Mouse (Mus musculus) ZHBTc4 (cell line): ENCODE results near the gene Tdrd7.
A peak's percentile ranks its signal among the peaks of the same experiment; 100 is the strongest.

Experiments
- DNase-seq: peaks from one replicate; pipeline ENCODE4 v3.0.0-alpha.2; 2011; ENCODE audit warnings: low read depth, low spot score

The Tdrd7 gene

DNA sequence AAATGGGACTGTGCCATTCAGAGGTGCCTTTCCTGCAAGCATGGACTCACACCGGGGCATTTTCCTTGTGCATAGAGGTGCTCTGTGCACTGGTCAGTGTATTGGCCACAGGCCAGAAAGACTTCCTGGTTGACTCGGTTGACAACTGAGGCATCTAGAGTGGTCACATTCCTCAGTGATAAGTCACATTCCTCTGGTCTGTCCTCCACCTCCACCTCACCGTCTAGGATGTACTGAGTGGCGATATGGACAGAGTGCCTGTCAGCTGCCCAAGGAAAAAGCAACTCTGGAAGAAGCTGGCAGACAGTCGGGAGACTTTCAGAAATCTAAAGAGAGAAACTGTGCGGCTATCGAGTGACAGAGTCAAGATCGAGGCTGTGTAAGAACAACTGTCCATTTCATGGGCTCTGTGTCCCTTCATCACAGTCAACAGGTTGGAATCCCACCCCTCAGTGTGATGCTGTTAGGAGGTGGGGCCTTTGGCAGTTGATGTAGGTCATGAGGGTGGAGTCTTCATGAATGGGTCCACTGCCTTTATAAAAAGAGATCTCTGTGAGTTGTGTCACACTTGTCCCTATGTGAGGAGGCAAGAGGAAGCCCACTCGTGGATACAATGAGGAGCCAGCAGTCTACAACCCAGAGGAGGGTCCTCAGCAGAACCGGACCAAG lies at the start of gene Tdrd7:
Gene Tdrd7, plus strand, starts transcription at position 564 of the 669 bp plus-strand sequence.
- no peak for DNase-seq

DNA sequence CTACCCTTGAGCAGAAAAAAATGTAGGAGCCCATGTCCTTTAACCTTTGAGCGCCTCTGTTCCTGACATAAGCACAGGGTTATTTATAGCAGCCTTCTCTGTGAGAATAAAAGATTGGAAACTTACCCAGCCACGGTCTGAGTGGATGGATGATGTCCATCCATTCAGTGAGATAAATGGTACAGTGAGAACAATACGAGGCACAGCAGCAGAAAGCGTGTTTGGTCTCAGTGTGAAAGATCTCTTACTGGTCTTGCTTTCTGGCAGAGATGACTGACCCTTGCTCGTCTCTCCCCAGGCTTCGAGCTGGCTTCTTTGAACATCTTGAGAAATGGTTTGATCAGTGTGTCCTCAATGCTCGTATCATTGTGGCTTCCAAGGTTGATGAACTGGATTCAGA lies 48.0 kb upstream of the Tdrd7 start:
- DNase-seq, result no peak

DNA sequence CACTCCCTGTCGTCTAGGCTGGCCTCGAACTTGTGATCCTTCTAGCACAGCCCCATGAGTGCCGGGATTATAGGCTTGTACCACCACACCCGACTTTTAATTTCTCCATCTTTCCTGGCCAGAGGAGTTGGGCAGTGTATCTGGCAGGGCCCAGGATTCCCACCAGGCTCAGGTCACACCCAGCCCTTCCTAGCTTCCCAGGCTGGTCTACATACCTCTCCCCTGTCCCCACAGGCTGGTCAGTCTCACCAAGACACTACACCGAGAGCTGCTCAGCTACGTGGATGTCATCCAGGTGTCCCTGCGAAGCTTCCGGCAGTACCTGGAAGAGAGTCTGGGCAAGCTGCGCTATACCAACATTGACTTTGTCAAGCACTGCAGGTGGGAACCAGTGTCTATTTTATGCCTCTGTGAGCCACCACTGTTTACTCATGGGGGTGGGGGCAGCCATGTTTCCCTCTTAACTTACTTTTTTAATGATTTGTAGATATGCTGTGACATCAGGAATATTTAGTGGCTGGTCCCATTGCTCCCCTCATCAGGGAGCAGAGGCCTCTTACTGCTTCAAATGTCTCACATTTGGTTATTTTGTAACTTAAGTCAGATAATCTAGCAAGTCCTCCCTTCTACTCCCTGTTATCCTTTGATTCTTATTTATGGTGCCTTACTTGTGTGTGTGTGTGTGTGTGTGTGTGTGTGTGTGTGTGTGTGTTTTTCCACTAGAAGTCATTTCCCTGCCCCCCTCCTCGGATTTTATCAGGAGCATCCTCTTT lies 43.3 kb upstream of the Tdrd7 start:
- DNase-seq, result no peak

GRCm38 (mm10) chr4:45924011-45924410 lies 41.1 kb upstream of the Tdrd7 start:
- DNase-seq, result no peak

- DNase-seq, result no peak
These were observed 36.6 kb upstream of the Tdrd7 start for GRCm38 (mm10) chr4:45928561-45928960.

DNA sequence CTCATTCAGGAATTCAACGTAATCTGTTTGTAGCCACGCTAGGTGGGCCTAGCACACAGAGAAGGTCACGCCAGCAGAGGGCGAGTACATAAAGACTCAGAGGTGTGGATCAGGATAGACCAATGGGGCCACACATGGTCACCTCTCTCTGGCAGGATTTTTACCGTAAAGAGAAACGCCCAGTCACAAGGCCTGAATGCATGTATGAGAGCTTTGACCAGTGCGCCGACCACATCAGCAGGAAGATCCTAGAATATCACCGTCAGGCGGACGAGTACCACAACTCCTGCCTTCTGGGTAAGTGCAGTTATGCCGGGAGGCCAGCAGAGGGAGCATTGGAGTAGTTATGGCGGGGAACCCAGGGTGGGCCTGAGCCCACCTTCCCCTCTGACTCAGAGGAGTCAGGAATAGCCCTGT lies 23.5 kb upstream of the Tdrd7 start:
- peak; percentile 83 for DNase-seq

DNA sequence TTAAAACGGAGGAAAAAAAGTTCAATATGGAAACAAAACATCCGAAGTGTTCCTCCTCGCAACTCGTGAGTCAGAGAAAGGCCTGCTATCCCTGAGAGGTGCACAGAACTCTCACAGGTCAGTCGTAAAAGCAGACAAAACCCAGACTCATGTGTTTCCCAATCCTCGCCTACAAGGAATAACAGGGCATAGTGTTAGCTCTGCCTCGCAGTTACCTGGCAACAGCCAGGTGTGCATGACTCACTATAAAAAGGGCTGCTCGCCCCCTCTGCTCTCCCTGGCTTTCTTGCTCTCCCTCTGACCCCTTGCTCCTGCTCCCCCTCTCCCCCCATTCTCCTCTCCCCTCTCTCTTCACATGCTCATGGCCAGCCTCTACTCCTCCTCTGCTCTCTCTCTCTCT lies 17.4 kb upstream of the Tdrd7 start:
- no peak for DNase-seq

DNA sequence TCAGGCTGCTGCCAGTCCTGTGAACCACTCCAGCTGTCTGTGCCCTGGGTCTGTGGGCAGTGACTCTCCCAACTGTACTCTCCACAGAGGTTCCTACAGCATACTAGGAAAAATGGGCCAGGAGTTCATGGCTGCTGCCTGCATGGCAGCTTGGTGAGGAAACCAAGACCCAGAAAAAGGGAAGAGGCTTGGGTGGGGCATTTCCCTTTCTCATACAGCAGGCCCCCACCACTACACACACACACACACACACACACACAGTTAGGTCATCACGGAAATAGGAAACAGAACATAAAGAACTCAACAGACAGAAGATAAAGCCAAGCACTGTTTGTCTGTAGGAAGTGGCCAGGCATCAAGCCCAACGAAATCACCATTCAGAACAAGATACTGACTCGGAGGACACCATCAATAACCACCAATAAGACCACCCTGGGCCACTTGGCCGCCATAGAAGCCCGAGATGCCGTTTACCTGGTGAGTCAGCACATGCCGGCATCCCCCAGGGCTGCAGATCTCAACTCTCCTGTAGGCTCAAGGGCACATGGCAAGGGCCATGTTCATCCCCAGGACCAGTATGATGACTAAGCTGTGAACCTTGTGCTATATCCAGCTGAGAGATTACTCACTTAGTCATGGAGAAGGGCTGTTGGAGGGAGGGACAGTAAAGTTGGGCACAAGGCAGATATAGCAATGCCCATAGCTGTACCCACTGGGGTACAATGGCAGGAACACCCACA lies 15.9 kb upstream of the Tdrd7 start:
- DNase-seq, result no peak

DNA sequence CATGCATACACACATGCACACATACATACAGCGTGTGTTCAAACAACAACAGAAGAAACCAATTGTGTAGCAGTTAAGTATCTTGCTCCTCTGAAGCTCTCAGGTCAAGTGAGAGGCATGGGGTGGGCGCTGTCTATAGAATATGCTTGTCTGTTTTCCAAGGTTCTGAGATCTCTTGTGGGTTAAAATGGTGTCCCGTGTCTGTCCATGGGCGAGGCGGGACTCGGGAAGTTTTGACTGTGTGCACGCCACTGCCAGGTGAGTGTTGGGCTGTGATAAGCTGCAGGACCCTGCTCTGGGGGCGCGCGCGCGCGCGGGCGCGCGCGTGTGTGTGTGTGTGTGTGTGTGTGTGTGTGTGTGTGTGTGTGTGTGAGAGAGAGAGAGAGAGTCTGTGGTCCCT lies 13.3 kb upstream of the Tdrd7 start:
- peak; percentile 25 for DNase-seq

DNA sequence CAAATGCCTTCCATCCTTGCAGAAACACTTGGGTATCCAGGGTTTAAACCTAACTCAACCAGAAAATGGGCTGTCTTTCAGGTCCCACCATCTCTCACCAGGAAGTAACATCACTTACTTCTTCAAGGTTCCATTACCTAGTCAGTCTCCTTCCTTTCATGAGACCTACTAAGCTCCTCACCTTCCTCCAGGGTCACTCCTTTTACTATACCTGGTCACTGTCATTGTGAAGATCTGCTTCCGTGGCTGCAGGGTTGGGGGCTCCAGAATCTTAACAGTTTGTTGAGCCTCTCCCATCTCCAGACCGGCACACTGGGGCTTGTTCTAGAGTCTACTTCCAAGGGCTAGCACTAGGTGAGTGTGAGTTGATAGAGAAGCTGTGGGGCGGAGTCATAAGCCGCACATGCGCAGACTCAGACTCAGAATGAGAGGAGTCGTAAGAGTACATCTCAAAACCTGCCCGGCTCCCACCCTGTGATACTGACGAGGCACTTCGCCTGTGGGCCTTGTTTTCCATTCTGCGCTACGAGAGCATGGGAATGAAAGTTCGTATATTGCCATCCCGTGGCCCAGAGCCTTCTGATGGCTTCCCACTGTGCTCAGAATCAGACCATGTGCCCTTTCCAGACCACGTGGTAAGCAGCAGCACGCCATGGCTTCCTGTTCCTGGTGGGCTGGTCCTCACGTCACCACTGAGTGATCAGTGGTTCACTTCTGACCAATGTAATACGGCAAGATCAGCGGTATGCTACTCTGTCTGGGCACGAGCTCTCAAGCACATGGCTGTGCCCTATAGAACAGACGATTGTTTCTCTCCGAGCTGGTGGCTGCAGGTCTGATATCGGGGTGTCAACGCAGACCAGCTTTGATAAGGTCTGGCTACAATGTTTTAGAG lies 11.9 kb upstream of the Tdrd7 start:
- DNase-seq, result no peak

- DNase-seq, result no peak
These were observed 9.9 kb upstream of the Tdrd7 start for GRCm38 (mm10) chr4:45955235-45955634.

GRCm38 (mm10) chr4:45956131-45956530 lies 9.0 kb upstream of the Tdrd7 start:
- no peak for DNase-seq

DNA sequence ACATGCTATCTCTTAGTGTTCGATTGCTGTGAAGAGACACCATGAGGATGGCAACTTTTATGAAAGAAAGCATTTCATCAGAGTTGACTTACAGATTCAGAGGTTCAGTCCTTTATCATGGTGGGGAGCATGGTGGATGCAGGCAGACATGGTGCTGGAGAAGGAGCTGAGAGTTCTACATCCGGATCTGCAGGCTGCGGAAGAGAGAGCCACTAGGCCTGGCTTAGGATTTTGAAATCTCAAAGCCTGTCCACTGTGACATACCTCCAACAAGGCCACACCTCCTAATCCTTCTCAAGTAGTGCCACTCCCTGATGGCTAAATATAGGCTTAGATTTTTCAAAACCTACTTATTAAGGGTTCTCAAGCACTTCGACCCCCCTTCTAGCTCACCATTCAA lies 8.4 kb upstream of the Tdrd7 start:
- no peak for DNase-seq

- no peak for DNase-seq
These were observed 758 bp downstream of the Tdrd7 start for GRCm38 (mm10) chr4:45965737-45966447.

- DNase-seq, result no peak
These were observed 1.6 kb downstream of the Tdrd7 start for GRCm38 (mm10) chr4:45966716-45967115.

GRCm38 (mm10) chr4:45967479-45968341 lies 2.6 kb downstream of the Tdrd7 start:
- DNase-seq, result no peak

DNA sequence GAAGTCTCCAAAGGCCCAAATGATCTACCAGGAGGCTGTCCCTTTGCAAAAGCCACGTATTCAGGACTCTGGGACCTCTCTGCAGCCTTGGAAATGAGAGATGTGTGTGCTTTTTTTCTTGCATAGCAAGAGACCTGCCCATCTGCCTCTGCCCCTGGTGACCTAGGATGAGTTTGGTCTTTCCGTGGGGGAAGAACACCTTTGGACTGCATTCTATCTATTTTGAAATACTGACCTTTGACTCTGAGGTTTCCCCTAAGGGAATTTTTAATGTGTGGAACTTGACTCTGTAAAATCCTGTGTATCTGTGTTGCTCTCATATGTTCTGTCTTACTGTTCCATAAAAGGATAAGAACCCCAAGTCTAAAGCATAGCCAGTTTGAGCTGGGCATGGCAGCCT lies 3.9 kb downstream of the Tdrd7 start:
- DNase-seq, result no peak

- DNase-seq, result no peak
These were observed 5.0 kb downstream of the Tdrd7 start for GRCm38 (mm10) chr4:45970048-45970560.

DNA sequence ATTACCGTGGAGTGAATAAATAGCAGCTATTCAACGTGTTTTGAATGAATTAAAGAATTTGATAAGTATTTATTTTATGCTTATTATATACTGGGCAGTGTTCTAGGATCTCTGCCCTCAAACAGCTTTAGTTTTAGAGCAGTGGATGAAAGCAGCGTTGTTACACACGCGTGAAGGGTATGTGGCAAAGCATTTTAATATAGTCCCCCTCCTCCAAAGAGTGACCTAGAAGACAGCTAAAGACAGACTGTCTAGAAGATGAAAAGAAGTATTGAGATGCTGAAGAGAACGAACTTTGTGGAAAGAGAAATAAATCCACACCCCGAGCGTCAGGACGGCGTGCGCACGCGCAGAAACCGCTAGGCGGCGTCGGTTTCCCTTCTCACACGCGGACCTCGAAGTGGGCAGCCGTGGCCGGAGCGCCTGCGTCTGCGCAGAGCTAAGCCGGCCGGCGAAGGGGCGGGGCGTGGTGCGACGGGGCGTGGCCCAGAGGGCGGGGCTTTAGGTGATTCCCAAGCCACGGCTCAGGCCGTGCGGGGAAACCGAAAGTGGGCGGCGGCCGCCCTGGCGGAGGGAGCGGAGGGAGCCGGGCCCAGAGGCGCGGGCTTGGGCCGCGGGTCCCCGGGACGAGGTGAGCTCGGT lies 6.8 kb downstream of the Tdrd7 start:
- peak; percentile 96 for DNase-seq
